13 mouse cellular contexts compared by ENCODE assay signal in genomic region chr7:107661843-107662281, GRCm38 (mm10). TPM values are rescaled to one million over a fixed set of nuclear protein-coding genes. Genes with fewer than 3 reads are reported as not detected.
DNase-seq lines count a peak whose midpoint lies in the region; ATAC-seq and TF ChIP-seq lines count a peak whose summit lies in the region.
"Had no signal": no experiment of that assay in that cellular context is flagged by ENCODE, and none has a peak within 500 bp of the region (broad histone marks: within the 10 kb centered on the region; RNA-seq: fewer than 3 reads in every experiment).

No protein-coding gene starts in this region.

- TF ChIP-seq CTCF in stomach, postnatal 0 days (IDR thresholded peaks at IDR 0.05; ENCODE audit: low read depth) = no peak

- ATAC-seq in hindbrain, embryonic 16.5 days = no peak
- no peak for ATAC-seq in midbrain, embryonic 11.5 days (ENCODE audit: low FRiP score)
- ATAC-seq in midbrain, embryonic 14.5 days (ENCODE audit: low FRiP score, low TSS enrichment) = no peak
- no peak for ATAC-seq in intestine, embryonic 16.5 days
- no peak for ATAC-seq in stomach, postnatal 0 days (ENCODE audit: low FRiP score, low TSS enrichment)

- TF ChIP-seq EP300 in stomach, postnatal 0 days (optimal IDR thresholded peaks at IDR 0.05) = no peak

- peak overlapping the region; percentile 79 for H3K27ac ChIP-seq in hindbrain, embryonic 10.5 days
- H3K27ac ChIP-seq in hindbrain, embryonic 16.5 days (ENCODE audit: low read depth, low read length) = no peak overlapping the region
- no peak overlapping the region for H3K27ac ChIP-seq in midbrain, embryonic 11.5 days (ENCODE audit: low read depth, low read length)
- no peak overlapping the region for H3K27ac ChIP-seq in midbrain, embryonic 14.5 days (replicated peaks; ENCODE audit: low read depth, low read length)
- H3K27ac ChIP-seq in intestine, embryonic 16.5 days (ENCODE audit: low read length) = peak overlapping the region; percentile 75; the same call in 1 of the 2 replicates
- H3K27ac ChIP-seq in stomach, postnatal 0 days (replicated peaks) = peak overlapping the region; percentile 45
- H3K27ac ChIP-seq: hindbrain, postnatal 0 days; neural tube, embryonic 13.5 days had no signal

- H3K9ac ChIP-seq in hindbrain, embryonic 16.5 days (ENCODE audit: low read depth, low read length) = no peak overlapping the region
- peak overlapping the region; percentile 24; the same call in 1 of the 2 replicates for H3K9ac ChIP-seq in midbrain, embryonic 11.5 days (ENCODE audit: low read length)
- no peak overlapping the region for H3K9ac ChIP-seq in midbrain, embryonic 14.5 days (replicated peaks; ENCODE audit: low read length)
- H3K9ac ChIP-seq in intestine, embryonic 16.5 days (ENCODE audit: low read depth, low read length) = no peak overlapping the region
- no peak overlapping the region for H3K9ac ChIP-seq in stomach, postnatal 0 days (ENCODE audit: low read length)
- H3K9ac ChIP-seq: neural tube, embryonic 13.5 days had no signal

- no peak overlapping the region for H3K4me3 ChIP-seq in hindbrain, embryonic 10.5 days
- no peak overlapping the region for H3K4me3 ChIP-seq in hindbrain, embryonic 16.5 days (ENCODE audit: low read length)
- no peak overlapping the region for H3K4me3 ChIP-seq in midbrain, embryonic 11.5 days (ENCODE audit: low read depth, low read length)
- no peak overlapping the region for H3K4me3 ChIP-seq in midbrain, embryonic 14.5 days (replicated peaks; ENCODE audit: low read depth, low read length)
- no peak overlapping the region for H3K4me3 ChIP-seq in intestine, embryonic 16.5 days (ENCODE audit: low read length)
- no peak overlapping the region for H3K4me3 ChIP-seq in stomach, postnatal 0 days (ENCODE audit: low read depth, low read length)
- H3K4me3 ChIP-seq: neural tube, embryonic 13.5 days had no signal

- H3K27me3 ChIP-seq in hindbrain, embryonic 10.5 days (ENCODE audit: insufficient read depth, poor library complexity, severe bottlenecking) = peaks cover 25% of the 10 kb centered on the region
- H3K27me3 ChIP-seq in hindbrain, embryonic 16.5 days (replicated peaks; ENCODE audit: control insufficient read depth, insufficient read depth, low read length) = peaks cover 3% of the 10 kb centered on the region; the same call in 1 of the 2 replicates
- H3K27me3 ChIP-seq in midbrain, embryonic 11.5 days (ENCODE audit: control insufficient read depth, insufficient read depth, low read length) = no peaks in the 10 kb centered on the region
- H3K27me3 ChIP-seq in midbrain, embryonic 14.5 days (ENCODE audit: control insufficient read depth, insufficient read depth, low read length) = no peaks in the 10 kb centered on the region
- H3K27me3 ChIP-seq in intestine, embryonic 16.5 days (replicated peaks; ENCODE audit: control insufficient read depth, insufficient read depth, low read length) = no peaks in the 10 kb centered on the region
- no peaks in the 10 kb centered on the region for H3K27me3 ChIP-seq in stomach, postnatal 0 days (ENCODE audit: control insufficient read depth, insufficient read depth, low read length)

- H3K36me3 ChIP-seq in hindbrain, embryonic 10.5 days = no peaks in the 10 kb centered on the region
- no peaks in the 10 kb centered on the region for H3K36me3 ChIP-seq in hindbrain, embryonic 16.5 days (ENCODE audit: control insufficient read depth, insufficient read depth, low read length)
- H3K36me3 ChIP-seq in midbrain, embryonic 11.5 days (ENCODE audit: control insufficient read depth, insufficient read depth, low read length) = no peaks in the 10 kb centered on the region
- H3K36me3 ChIP-seq in midbrain, embryonic 14.5 days (ENCODE audit: control insufficient read depth, insufficient read depth, low read length) = no peaks in the 10 kb centered on the region
- H3K36me3 ChIP-seq in intestine, embryonic 16.5 days (ENCODE audit: control insufficient read depth, insufficient read depth, low read length) = no peaks in the 10 kb centered on the region
- H3K36me3 ChIP-seq in stomach, postnatal 0 days (ENCODE audit: control insufficient read depth, insufficient read depth, low read length) = no peaks in the 10 kb centered on the region
- H3K36me3 ChIP-seq: G1E; neural tube, embryonic 13.5 days had no signal

- H3K9me3 ChIP-seq in hindbrain, embryonic 10.5 days = no peaks in the 10 kb centered on the region
- H3K9me3 ChIP-seq in hindbrain, embryonic 16.5 days (ENCODE audit: control insufficient read depth, low read length) = no peaks in the 10 kb centered on the region
- no peaks in the 10 kb centered on the region for H3K9me3 ChIP-seq in midbrain, embryonic 11.5 days (ENCODE audit: control insufficient read depth, low read length)
- H3K9me3 ChIP-seq in midbrain, embryonic 14.5 days (ENCODE audit: control insufficient read depth, low read length) = no peaks in the 10 kb centered on the region
- no peaks in the 10 kb centered on the region for H3K9me3 ChIP-seq in intestine, embryonic 16.5 days (ENCODE audit: control insufficient read depth, low read length)
- H3K9me3 ChIP-seq in stomach, postnatal 0 days (ENCODE audit: control insufficient read depth, low read length) = no peaks in the 10 kb centered on the region
- H3K9me3 ChIP-seq: neural tube, embryonic 13.5 days had no signal

- H3K4me1 ChIP-seq in hindbrain, embryonic 10.5 days (replicated peaks) = peaks cover 69% of the 10 kb centered on the region
- peaks cover 8% of the 10 kb centered on the region for H3K4me1 ChIP-seq in hindbrain, embryonic 16.5 days (ENCODE audit: control insufficient read depth, insufficient read depth, low read depth, low read length)
- peaks cover 30% of the 10 kb centered on the region for H3K4me1 ChIP-seq in midbrain, embryonic 11.5 days (ENCODE audit: control insufficient read depth, insufficient read depth, low read length)
- H3K4me1 ChIP-seq in midbrain, embryonic 14.5 days (ENCODE audit: control insufficient read depth, insufficient read depth, low read length) = peaks cover 25% of the 10 kb centered on the region
- H3K4me1 ChIP-seq in intestine, embryonic 16.5 days (ENCODE audit: control insufficient read depth, insufficient read depth, low read length) = peaks cover 31% of the 10 kb centered on the region
- peaks cover 16% of the 10 kb centered on the region for H3K4me1 ChIP-seq in stomach, postnatal 0 days (replicated peaks; ENCODE audit: control insufficient read depth, insufficient read depth)

- no peak overlapping the region for H3K4me2 ChIP-seq in hindbrain, embryonic 16.5 days (ENCODE audit: low read length)
- H3K4me2 ChIP-seq in midbrain, embryonic 11.5 days = no peak overlapping the region
- H3K4me2 ChIP-seq in midbrain, embryonic 14.5 days (ENCODE audit: low read length) = no peak overlapping the region
- no peak overlapping the region for H3K4me2 ChIP-seq in intestine, embryonic 16.5 days (ENCODE audit: low read depth, low read length)
- H3K4me2 ChIP-seq in stomach, postnatal 0 days (replicated peaks; ENCODE audit: low read depth) = no peak overlapping the region
- H3K4me2 ChIP-seq: neural tube, embryonic 13.5 days had no signal

- peak; percentile 15 for DNase-seq in hindbrain, embryonic 10.5 days (ENCODE audit: low spot score)
- peak; percentile 85 for DNase-seq in midbrain, embryonic 11.5 days (ENCODE audit: low spot score, missing footprints)
- DNase-seq in midbrain, embryonic 14.5 days = no peak
- DNase-seq in stomach, postnatal 0 days (ENCODE audit: low spot score) = no peak
- no peak for DNase-seq in right cerebral cortex, postnatal 36 days (ENCODE audit: low spot score in 2 of 2)
- DNase-seq in adrenal gland, adult (ENCODE audit: inconsistent age in 2 of 2, low spot score in 1 of 2) = no peak

- 56% methylated on average over 5 of the region's 5 CpGs for WGBS in hindbrain, embryonic 10.5 days
- 57% methylated on average over 5 of the region's 5 CpGs for WGBS in hindbrain, embryonic 16.5 days
- WGBS in midbrain, embryonic 11.5 days = 55% methylated on average over 5 of the region's 5 CpGs
- WGBS in midbrain, embryonic 14.5 days = 59% methylated on average over 5 of the region's 5 CpGs
- WGBS in intestine, embryonic 16.5 days = 42% methylated on average over 5 of the region's 5 CpGs
- WGBS in stomach, postnatal 0 days = 37% methylated on average over 5 of the region's 5 CpGs

RNA-seq across cellular contexts. Expression of gene 5330417H12Rik, which starts 36.9 kb away (rescaled TPM):
- polyA plus RNA-seq in hindbrain, embryonic 10.5 days (2016; fragmentation: Nextera tagmentation; extraction: Ambion mirVana) = not detected in 2 replicates
- not detected in 2 replicates for polyA plus RNA-seq in hindbrain, embryonic 16.5 days (2015; fragmentation: Nextera tagmentation; extraction: Ambion mirVana)
- polyA plus RNA-seq in midbrain, embryonic 11.5 days (2014; fragmentation: Nextera tagmentation; extraction: Ambion mirVana) = not detected in 2 replicates
- not detected in 2 replicates for polyA plus RNA-seq in midbrain, embryonic 14.5 days (2014; fragmentation: Nextera tagmentation; extraction: Ambion mirVana)
- polyA plus RNA-seq in intestine, embryonic 16.5 days (2015; fragmentation: Nextera tagmentation; extraction: Ambion mirVana) = not detected in 2 replicates
- not detected in 2 replicates for polyA plus RNA-seq in stomach, postnatal 0 days (2015; fragmentation: Nextera tagmentation; extraction: Ambion mirVana)
- polyA plus RNA-seq: G1E; hindbrain, postnatal 0 days; midbrain, postnatal 0 days; neural tube, embryonic 13.5 days; spleen, adult 2 months had no signal

Comparison
In these comparisons a context has a peak if more than half of its experiments do, and no peak if none do; other contexts are left out.
1. DNase-seq: peak in hindbrain, embryonic 10.5 days (single experiment) and midbrain, embryonic 11.5 days (single experiment); none in midbrain, embryonic 14.5 days (single experiment), stomach, postnatal 0 days (single experiment), right cerebral cortex, postnatal 36 days (0 of 2) and adrenal gland, adult (0 of 2).
2. H3K27ac ChIP-seq: peak in hindbrain, embryonic 10.5 days (single experiment), intestine, embryonic 16.5 days (single experiment) and stomach, postnatal 0 days (single experiment); none in hindbrain, embryonic 16.5 days (single experiment), midbrain, embryonic 11.5 days (single experiment) and midbrain, embryonic 14.5 days (single experiment).